Mouse (Mus musculus) lung, adult 2 months (tissue): ENCODE data around the gene Shroom3.

Source experiments
- CTCF ChIP-seq: fragments of 200-500 bp; IDR thresholded peaks from 2 replicates; pipeline ENCODE4 v1.5.1; 2011; ENCODE audit warnings: mild to moderate bottlenecking, low read length, control low read depth; ENCODE audit not compliant: insufficient read depth
- POLR2A ChIP-seq: fragments of 200-500 bp; IDR thresholded peaks from 2 replicates; pipeline ENCODE4 v1.6.1; 2011; ENCODE audit warnings: low read depth, mild to moderate bottlenecking, control low read depth, low read length, borderline replicate concordance; ENCODE audit errors: extremely low read depth

GRCm38 (mm10) chr5:92915421-92915820, 232.2 kb downstream of the Shroom3 start:
- TF ChIP-seq CTCF (no peak), POLR2A (no peak)
